Mouse (Mus musculus) embryonic facial prominence, embryonic 11.5 days (tissue): ENCODE measurements at regions not wholly inside any gene's neighbourhood (a gene's known extent, or its start where the extent isn't known, plus 50 kb on each side); places are given as distances from the start of the nearest gene placed in this dataset.

Source experiments
- ATAC-seq: fragments of 200-750 bp; cut with Nextera tagmentation; replicated peaks from 2 replicates; pipeline ENCODE4 v1.8.0; 2017; ENCODE audit warnings: low read depth; ENCODE audit not compliant: insufficient number of reproducible peaks, low FRiP score, low TSS enrichment
- DNase-seq: peaks from one replicate; pipeline ENCODE4 v3.0.0-alpha.2; 2015; ENCODE audit warnings: low spot score
- H3K27ac ChIP-seq: fragments of 300-500 bp; sonication (generic); replicated peaks from 2 replicates; pipeline ENCODE4 v1.5.1; 2014; ENCODE audit warnings: mild to moderate bottlenecking, low read depth, low read length, control low read depth
- H3K27me3 ChIP-seq: fragments of 300-500 bp; sonication (generic); 2 replicates; pipeline ENCODE4 v1.6.1; 2014; ENCODE audit warnings: mild to moderate bottlenecking, low read length, moderate library complexity, mixed read lengths; ENCODE audit not compliant: control insufficient read depth, insufficient read depth
- H3K36me3 ChIP-seq: fragments of 300-500 bp; sonication (generic); replicated peaks from 2 replicates; pipeline ENCODE4 v1.6.1; 2014; ENCODE audit warnings: low read depth, mild to moderate bottlenecking, low read length, moderate library complexity, mixed read lengths; ENCODE audit not compliant: control insufficient read depth, insufficient read depth
- H3K4me1 ChIP-seq: fragments of 300-500 bp; sonication (generic); 2 replicates; pipeline ENCODE4 v1.6.1; 2014; ENCODE audit warnings: low read length, mixed read lengths; ENCODE audit not compliant: control insufficient read depth, insufficient read depth
- H3K4me2 ChIP-seq: fragments of 300-500 bp; sonication (generic); 2 replicates; pipeline ENCODE4 v1.6.1; 2014; ENCODE audit warnings: low read depth, mild to moderate bottlenecking, control low read depth, low read length, moderate library complexity
- H3K4me3 ChIP-seq: fragments of 300-500 bp; sonication (generic); 2 replicates; pipeline ENCODE4 v1.5.1; 2014; ENCODE audit warnings: low read depth, low read length, control low read depth
- H3K9ac ChIP-seq: fragments of 300-500 bp; sonication (generic); replicated peaks from 2 replicates; pipeline ENCODE4 v1.6.1; 2014; ENCODE audit warnings: mild to moderate bottlenecking, control low read depth, low read length
- H3K9me3 ChIP-seq: fragments of 300-500 bp; sonication (generic); replicated peaks from 2 replicates; pipeline ENCODE4 v1.6.1; 2016; ENCODE audit warnings: mild to moderate bottlenecking, low read length, inconsistent platforms, mixed read lengths; ENCODE audit not compliant: control insufficient read depth
- WGBS: fragments of 180-500 bp; shearing (Covaris S2); extraction: QIAGEN DNeasy Blood & Tissue Kit; methylation state at CpG from one replicate; pipeline ENCODE4 v1.1.7; 2014; 5-methylcytosine and 5-hydroxymethylcytosine counted together

DNA sequence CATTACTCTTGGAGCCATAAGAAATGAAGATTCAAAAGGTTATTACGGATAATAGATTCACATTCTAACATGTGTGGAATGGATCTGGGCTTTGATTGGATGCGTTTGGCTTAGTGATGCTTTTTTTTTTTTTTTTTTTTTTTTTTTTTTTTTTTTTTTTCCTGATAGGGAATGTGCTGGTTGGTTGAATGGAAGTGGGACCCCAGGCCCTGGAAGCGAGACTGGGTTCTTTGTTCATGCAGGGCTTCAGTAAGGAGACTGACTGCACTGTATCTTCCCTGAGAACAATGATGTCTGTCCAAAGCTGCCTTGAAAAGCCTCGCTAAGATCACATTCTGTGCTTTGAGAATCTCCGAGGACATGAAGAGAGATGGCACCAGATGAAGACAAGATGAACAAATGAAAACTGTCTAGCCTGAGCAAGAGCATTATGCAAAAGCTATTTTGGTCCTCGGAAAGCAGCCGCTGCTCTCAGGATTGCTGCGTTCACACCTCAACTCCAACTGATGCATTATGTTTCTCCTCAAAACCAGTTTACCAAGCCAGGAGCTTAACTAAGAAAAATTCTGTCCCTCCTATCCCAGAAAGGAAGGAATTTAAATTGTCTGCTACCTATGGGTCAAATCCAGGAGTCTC lies 1076.9 kb downstream of the Sorcs3 start:
- Histone ChIP-seq H3K27me3 (no peaks in the 10 kb centered on the region), H3K9me3 (no peaks in the 10 kb centered on the region), H3K9ac (no peak overlapping the region), H3K4me1 (no peaks in the 10 kb centered on the region), H3K4me2 (no peak overlapping the region), H3K36me3 (no peaks in the 10 kb centered on the region), H3K27ac (no peak overlapping the region), H3K4me3 (no peak overlapping the region)
- DNase-seq (no peak), ATAC-seq (no peak)
- WGBS = 61% methylated on average over 8 of the region's 8 CpGs

- Histone ChIP-seq H3K9ac (no peak overlapping the region), H3K36me3 (no peaks in the 10 kb centered on the region), H3K27ac (no peak overlapping the region), H3K27me3 (no peaks in the 10 kb centered on the region), H3K4me3 (no peak overlapping the region), H3K9me3 (no peaks in the 10 kb centered on the region), H3K4me2 (no peak overlapping the region), H3K4me1 (no peaks in the 10 kb centered on the region)
- 74% methylated on average over 2 of the region's 2 CpGs for WGBS
- ATAC-seq (no peak), DNase-seq (no peak)
These were observed 1089.2 kb downstream of the Sorcs3 start for GRCm38 (mm10) chr19:49294980-49295379.

GRCm38 (mm10) chr19:49299351-49300271 lies 1093.8 kb downstream of the Sorcs3 start:
- Histone ChIP-seq H3K4me1 (no peaks in the 10 kb centered on the region), H3K27me3 (no peaks in the 10 kb centered on the region), H3K4me2 (no peak overlapping the region; the same call in 1 of the 2 replicates), H3K9ac (no peak overlapping the region), H3K9me3 (no peaks in the 10 kb centered on the region), H3K36me3 (no peaks in the 10 kb centered on the region), H3K4me3 (no peak overlapping the region), H3K27ac (no peak overlapping the region)
- no peak for ATAC-seq
- DNase-seq = peak; percentile 35
- WGBS = 37% methylated on average over 10 of the region's 10 CpGs

DNA sequence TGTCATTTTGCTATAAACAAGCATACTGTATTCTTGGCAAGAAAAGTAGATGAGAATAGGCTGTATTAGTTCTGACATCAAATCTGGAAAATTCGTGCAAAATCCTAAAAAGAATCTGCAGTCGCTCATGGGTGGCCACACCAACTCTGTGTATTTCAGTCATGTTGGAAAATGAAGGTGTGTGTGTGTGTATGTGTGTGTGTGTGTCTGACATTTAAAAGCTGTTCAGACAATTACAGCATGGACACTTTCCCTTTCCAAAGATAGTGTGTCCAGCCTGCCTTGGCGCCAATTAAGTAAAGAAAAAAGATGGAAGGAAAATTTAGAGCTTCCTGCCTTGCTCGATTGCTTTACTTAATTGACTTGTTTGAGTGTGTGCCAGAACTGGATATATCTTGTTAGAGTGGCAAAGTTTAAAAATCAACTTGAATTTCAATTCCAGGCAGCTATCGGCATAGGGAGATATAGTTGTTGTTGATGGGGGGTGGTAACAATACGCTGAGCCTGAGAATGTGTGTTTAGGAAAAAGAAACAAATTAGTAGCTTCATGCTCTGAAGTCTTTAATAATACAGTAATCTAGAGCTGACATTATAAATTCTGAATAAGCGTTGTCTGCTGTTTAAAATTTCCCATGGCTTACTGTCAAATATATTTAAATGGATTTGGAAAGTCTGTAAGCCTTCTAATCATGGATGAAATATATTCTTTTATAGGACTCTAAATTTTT lies 1095.7 kb downstream of the Sorcs3 start:
- Histone ChIP-seq H3K27me3 (no peaks in the 10 kb centered on the region), H3K27ac (no peak overlapping the region), H3K36me3 (no peaks in the 10 kb centered on the region), H3K9me3 (no peaks in the 10 kb centered on the region), H3K4me3 (no peak overlapping the region), H3K9ac (no peak overlapping the region), H3K4me2 (no peak overlapping the region), H3K4me1 (no peaks in the 10 kb centered on the region)
- DNase-seq (no peak), ATAC-seq (no peak)
- WGBS = 67% methylated on average over 7 of the region's 7 CpGs

- Histone ChIP-seq H3K9ac (no peak overlapping the region), H3K9me3 (no peaks in the 10 kb centered on the region), H3K27ac (no peak overlapping the region), H3K4me2 (no peak overlapping the region), H3K36me3 (no peaks in the 10 kb centered on the region), H3K4me1 (no peaks in the 10 kb centered on the region), H3K4me3 (no peak overlapping the region), H3K27me3 (no peaks in the 10 kb centered on the region)
- no peak for ATAC-seq
- DNase-seq = no peak
- 92% methylated on average over 3 of the region's 3 CpGs for WGBS
These were observed 1100.0 kb downstream of the Sorcs3 start for GRCm38 (mm10) chr19:49305804-49306203.

DNA sequence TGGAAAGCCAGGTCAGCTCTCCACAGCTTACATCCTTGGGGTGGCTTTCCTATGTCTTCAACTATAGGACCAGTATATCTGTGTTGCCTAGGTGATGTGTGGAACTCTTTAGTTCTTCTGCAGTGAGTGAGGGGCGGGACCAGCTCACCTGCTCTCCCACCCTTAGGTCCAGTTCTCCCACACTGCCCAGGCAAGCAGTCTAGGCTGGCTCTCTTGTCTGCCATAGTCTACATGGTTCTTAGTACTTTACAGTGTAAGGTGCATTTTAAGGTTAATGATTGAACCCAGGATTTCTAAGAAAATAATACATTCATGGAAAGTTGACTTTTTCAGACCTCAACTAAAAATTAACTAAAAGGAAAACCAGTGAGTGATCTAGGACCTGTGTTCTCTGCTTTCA lies 1108.4 kb downstream of the Sorcs3 start:
- DNase-seq = no peak
- H3K4me1 ChIP-seq = no peaks in the 10 kb centered on the region
- H3K36me3 ChIP-seq = no peaks in the 10 kb centered on the region
- H3K4me2 ChIP-seq = no peak overlapping the region
- no peak overlapping the region for H3K4me3 ChIP-seq
- H3K9me3 ChIP-seq = no peaks in the 10 kb centered on the region
- no peak overlapping the region for H3K27ac ChIP-seq
- ATAC-seq = no peak
- no peak overlapping the region for H3K9ac ChIP-seq
- no peaks in the 10 kb centered on the region for H3K27me3 ChIP-seq
- WGBS = 74% methylated on average over 1 of the region's 1 CpGs

DNA sequence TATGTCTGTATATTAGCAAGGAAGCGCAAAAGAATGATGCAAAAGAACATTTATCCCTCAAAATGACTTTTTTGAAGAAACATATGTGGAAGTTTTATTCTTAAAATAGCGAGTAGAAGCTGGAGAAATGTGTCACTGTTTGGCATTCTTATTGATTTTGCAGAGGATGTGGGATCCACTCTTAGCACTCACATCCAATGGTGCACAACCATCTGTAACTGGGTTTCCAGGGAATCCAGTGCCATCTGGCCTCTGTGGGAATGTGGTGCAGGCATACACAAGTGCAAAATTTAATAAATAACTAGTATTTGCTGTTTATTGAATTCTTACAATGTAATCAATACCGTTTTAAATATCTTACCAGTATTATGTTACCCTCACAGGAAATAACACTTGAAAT lies 1153.8 kb downstream of the Sorcs3 start:
- Histone ChIP-seq H3K9ac (no peak overlapping the region), H3K4me1 (no peaks in the 10 kb centered on the region), H3K27ac (no peak overlapping the region), H3K4me2 (no peak overlapping the region), H3K4me3 (no peak overlapping the region), H3K27me3 (no peaks in the 10 kb centered on the region), H3K36me3 (no peaks in the 10 kb centered on the region), H3K9me3 (no peaks in the 10 kb centered on the region)
- WGBS = 84% methylated on average over 3 of the region's 3 CpGs
- DNase-seq = no peak
- ATAC-seq = no peak

DNA sequence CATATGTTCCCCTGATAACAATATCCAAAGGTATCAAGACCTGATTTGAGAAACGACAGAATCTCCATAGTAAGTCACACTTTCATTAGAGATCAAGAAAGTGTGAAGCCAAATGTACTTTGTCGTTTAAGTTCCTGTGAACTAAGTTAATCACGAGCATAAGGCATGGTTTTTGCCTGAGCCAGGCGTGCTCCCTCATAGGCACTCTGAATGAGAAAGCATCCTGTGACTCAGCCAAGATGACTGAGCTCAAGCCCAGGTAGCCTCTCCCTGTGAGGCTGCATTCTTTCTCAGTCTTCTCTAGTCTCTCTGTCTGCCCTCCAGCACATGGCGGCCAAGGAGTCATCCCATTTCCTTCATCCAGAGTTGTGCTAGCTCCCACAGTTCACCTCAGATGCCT lies 1154.9 kb downstream of the Sorcs3 start:
- Histone ChIP-seq H3K27ac (no peak overlapping the region), H3K4me1 (no peaks in the 10 kb centered on the region), H3K27me3 (no peaks in the 10 kb centered on the region), H3K4me2 (no peak overlapping the region), H3K36me3 (no peaks in the 10 kb centered on the region), H3K4me3 (no peak overlapping the region), H3K9me3 (no peaks in the 10 kb centered on the region), H3K9ac (no peak overlapping the region)
- 89% methylated on average over 5 of the region's 5 CpGs for WGBS
- DNase-seq = no peak
- ATAC-seq = no peak
